Mouse (Mus musculus): ENCODE measurements around the gene Ubr4.

GRCm38 (mm10) chr4:139373531-139373930 is 21.1 kb downstream of the Ubr4 start:
- TF ChIP-seq POLR2A (IDR thresholded peaks at IDR 0.05; ENCODE audit: borderline replicate concordance, control insufficient read depth, low read depth, low read length) (no peak), CTCF (IDR thresholded peaks at IDR 0.05; ENCODE audit: control insufficient read depth, insufficient read depth, low read length) (no peak)

Measured in bone marrow, adult 2 months (tissue).